Mouse (Mus musculus) right cerebral cortex, adult 18-20 months (tissue): ENCODE measurements around the gene Psmb3.
"Not testable (repeated sequence)": the region's sequence is repeated elsewhere in the genome, so short reads cannot be mapped to it uniquely, and the experiment has no call there.

Experiments
- DNase-seq: peaks from one replicate; pipeline ENCODE4 v3.0.0; 2022; ENCODE audit warnings: mixed read lengths

Gene Psmb3

GRCm38 (mm10) chr11:97721338-97721737 lies 18.1 kb downstream of the Psmb3 start:
- DNase-seq, result no peak

GRCm38 (mm10) chr11:97723709-97724108 lies 20.5 kb downstream of the Psmb3 start:
- DNase-seq, result no peak

- DNase-seq, result no peak
Observed at GRCm38 (mm10) chr11:97728311-97728710, 25.1 kb downstream of the Psmb3 start.

GRCm38 (mm10) chr11:97728730-97729129 lies 25.5 kb downstream of the Psmb3 start:
- DNase-seq, result no peak

GRCm38 (mm10) chr11:97733689-97734088 lies 30.5 kb downstream of the Psmb3 start:
- DNase-seq, result no peak

- not testable (repeated sequence) for DNase-seq
Observed at GRCm38 (mm10) chr11:97734810-97735209, 31.6 kb downstream of the Psmb3 start.

- no peak for DNase-seq
Observed at GRCm38 (mm10) chr11:97736645-97737044, 33.4 kb downstream of the Psmb3 start.

- no peak for DNase-seq
Observed at GRCm38 (mm10) chr11:97737600-97737999, 34.4 kb downstream of the Psmb3 start.

GRCm38 (mm10) chr11:97738703-97739102 lies 35.5 kb downstream of the Psmb3 start:
- no peak for DNase-seq

- DNase-seq, result no peak
Observed at GRCm38 (mm10) chr11:97739155-97739554, 36.0 kb downstream of the Psmb3 start.

- DNase-seq, result peak; percentile 49
Observed at GRCm38 (mm10) chr11:97740190-97740589, 37.0 kb downstream of the Psmb3 start.

GRCm38 (mm10) chr11:97742157-97742556 lies 39.0 kb downstream of the Psmb3 start:
- no peak for DNase-seq

GRCm38 (mm10) chr11:97742591-97742990 lies 39.4 kb downstream of the Psmb3 start:
- no peak for DNase-seq

- DNase-seq, result no peak
Observed at GRCm38 (mm10) chr11:97743423-97743822, 40.2 kb downstream of the Psmb3 start.

GRCm38 (mm10) chr11:97744063-97744717 lies 41.0 kb downstream of the Psmb3 start, which contains the start of gene Pip4k2b:
Pip4k2b (minus strand) TSS chr11:97744704.
- DNase-seq, result no peak

GRCm38 (mm10) chr11:97744718-97745330 lies 41.6 kb downstream of the Psmb3 start:
- DNase-seq, result peak; percentile 99

GRCm38 (mm10) chr11:97745331-97745721 lies 42.1 kb downstream of the Psmb3 start:
- no peak for DNase-seq

GRCm38 (mm10) chr11:97747773-97748172 lies 44.6 kb downstream of the Psmb3 start:
- DNase-seq, result no peak

- DNase-seq, result no peak
Observed at GRCm38 (mm10) chr11:97748496-97748895, 45.3 kb downstream of the Psmb3 start.

GRCm38 (mm10) chr11:97753277-97753676 lies 50.1 kb downstream of the Psmb3 start:
- DNase-seq, result peak; percentile 80

GRCm38 (mm10) chr11:97758125-97758524 lies 54.9 kb downstream of the Psmb3 start:
- no peak for DNase-seq

- no peak for DNase-seq
Observed at GRCm38 (mm10) chr11:97758942-97759341, 55.7 kb downstream of the Psmb3 start.

- DNase-seq, result no peak
Observed at GRCm38 (mm10) chr11:97761638-97762037, 58.4 kb downstream of the Psmb3 start.
